Mouse (Mus musculus): ENCODE measurements around the gene Inca1. TPM values are rescaled to one million over a fixed set of nuclear protein-coding genes. Genes with fewer than 3 reads are reported as not detected.
A peak's percentile ranks its signal among the peaks of the same experiment; 100 is the strongest.

Gene Inca1
- polyA plus RNA-seq, 1 experiment from 2014 or later: 1.6 TPM

DNA sequence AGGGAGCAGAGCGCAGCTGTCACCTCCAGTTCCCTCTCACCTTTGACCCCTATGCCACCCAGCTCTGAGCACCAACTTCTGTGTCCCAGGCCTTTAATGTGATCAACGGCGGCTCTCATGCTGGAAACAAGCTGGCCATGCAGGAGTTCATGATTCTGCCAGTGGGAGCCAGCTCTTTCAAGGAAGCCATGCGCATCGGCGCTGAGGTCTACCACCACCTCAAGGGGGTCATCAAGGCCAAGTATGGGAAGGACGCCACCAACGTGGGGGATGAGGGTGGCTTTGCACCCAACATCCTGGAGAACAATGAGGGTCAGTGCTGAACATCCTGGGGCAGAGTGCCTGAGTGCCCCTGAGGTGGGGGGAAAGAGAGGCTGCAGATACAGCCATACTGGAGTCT lies 39.4 kb downstream of the Inca1 start:
- no peaks in the 10 kb centered on the region for H3K9me3 ChIP-seq (ENCODE audit: control insufficient read depth, low read length)
- H3K4me1 ChIP-seq (replicated peaks; ENCODE audit: control insufficient read depth, insufficient read depth, low read length): peaks cover 23% of the 10 kb centered on the region
- no peak overlapping the region for H3K4me2 ChIP-seq (ENCODE audit: low read length)
- H3K27ac ChIP-seq (ENCODE audit: low read depth): no peak overlapping the region
- H3K36me3 ChIP-seq (ENCODE audit: control insufficient read depth, insufficient read depth, low read length): peaks cover 40% of the 10 kb centered on the region
- no peak overlapping the region for H3K9ac ChIP-seq (ENCODE audit: low read length)
- no peak overlapping the region for H3K4me3 ChIP-seq (ENCODE audit: low read depth, low read length)
- H3K27me3 ChIP-seq (replicated peaks; ENCODE audit: control insufficient read depth, insufficient read depth, low read length): no peaks in the 10 kb centered on the region
- 85% methylated on average over 8 of the region's 8 CpGs for WGBS
- ATAC-seq (replicated peaks; ENCODE audit: low FRiP score, low TSS enrichment, low read depth) (no peak), DNase-seq (ENCODE audit: low spot score) (no peak)

DNA sequence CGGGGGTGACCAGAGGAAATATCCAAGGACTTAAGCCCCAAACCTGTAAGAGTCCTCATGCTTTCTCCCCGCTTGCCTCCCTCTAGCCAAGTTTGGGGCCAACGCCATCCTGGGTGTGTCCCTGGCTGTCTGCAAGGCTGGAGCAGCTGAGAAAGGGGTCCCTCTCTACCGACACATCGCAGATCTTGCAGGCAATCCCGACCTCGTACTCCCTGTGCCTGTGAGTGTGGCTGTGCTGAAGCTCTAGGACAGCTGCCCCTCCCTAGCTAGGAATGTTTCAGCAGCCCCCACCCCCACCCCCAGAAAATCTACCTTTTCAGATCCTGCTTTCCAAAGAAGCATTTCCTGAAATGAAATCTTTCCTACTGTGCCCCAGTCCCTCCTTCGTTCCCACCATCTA lies 41.0 kb downstream of the Inca1 start:
- peaks cover 23% of the 10 kb centered on the region for H3K4me1 ChIP-seq (replicated peaks; ENCODE audit: control insufficient read depth, insufficient read depth, low read length)
- H3K4me3 ChIP-seq (ENCODE audit: low read depth, low read length): no peak overlapping the region
- no peak overlapping the region for H3K27ac ChIP-seq (ENCODE audit: low read depth)
- no peaks in the 10 kb centered on the region for H3K9me3 ChIP-seq (ENCODE audit: control insufficient read depth, low read length)
- H3K27me3 ChIP-seq (replicated peaks; ENCODE audit: control insufficient read depth, insufficient read depth, low read length): no peaks in the 10 kb centered on the region
- ATAC-seq (replicated peaks; ENCODE audit: low FRiP score, low TSS enrichment, low read depth) (no peak), DNase-seq (ENCODE audit: low spot score) (no peak)
- peaks cover 25% of the 10 kb centered on the region for H3K36me3 ChIP-seq (ENCODE audit: control insufficient read depth, insufficient read depth, low read length)
- WGBS: 67% methylated on average over 8 of the region's 8 CpGs
- no peak overlapping the region for H3K9ac ChIP-seq (ENCODE audit: low read length)
- no peak overlapping the region for H3K4me2 ChIP-seq (ENCODE audit: low read length)

DNA sequence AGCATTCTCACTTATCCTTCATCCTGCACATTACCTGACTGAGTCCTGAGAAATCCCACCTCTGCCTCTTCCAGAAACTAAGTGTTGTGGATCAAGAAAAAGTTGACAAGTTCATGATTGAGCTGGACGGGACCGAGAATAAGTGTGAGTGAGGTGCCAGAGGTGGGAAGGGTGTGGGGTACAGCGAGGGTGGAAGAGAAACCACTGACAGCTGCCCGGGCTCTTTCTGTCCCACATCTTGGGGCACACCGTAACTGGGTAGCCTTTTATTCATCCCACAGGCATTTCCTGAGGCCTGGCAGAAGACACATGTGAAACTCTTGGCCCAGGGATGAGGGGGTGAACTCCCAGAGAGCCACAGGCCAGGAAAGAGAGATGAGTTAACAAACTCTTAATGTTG lies 41.4 kb downstream of the Inca1 start:
- Histone ChIP-seq H3K4me2 (ENCODE audit: low read length) (no peak overlapping the region), H3K4me1 (replicated peaks; ENCODE audit: control insufficient read depth, insufficient read depth, low read length) (peaks cover 23% of the 10 kb centered on the region), H3K4me3 (ENCODE audit: low read depth, low read length) (no peak overlapping the region), H3K36me3 (ENCODE audit: control insufficient read depth, insufficient read depth, low read length) (peaks cover 21% of the 10 kb centered on the region), H3K27me3 (replicated peaks; ENCODE audit: control insufficient read depth, insufficient read depth, low read length) (no peaks in the 10 kb centered on the region), H3K27ac (ENCODE audit: low read depth) (no peak overlapping the region), H3K9me3 (ENCODE audit: control insufficient read depth, low read length) (no peaks in the 10 kb centered on the region), H3K9ac (ENCODE audit: low read length) (no peak overlapping the region)
- WGBS: 92% methylated on average over 5 of the region's 5 CpGs
- DNase-seq (ENCODE audit: low spot score) (no peak), ATAC-seq (replicated peaks; ENCODE audit: low FRiP score, low TSS enrichment, low read depth) (no peak)

DNA sequence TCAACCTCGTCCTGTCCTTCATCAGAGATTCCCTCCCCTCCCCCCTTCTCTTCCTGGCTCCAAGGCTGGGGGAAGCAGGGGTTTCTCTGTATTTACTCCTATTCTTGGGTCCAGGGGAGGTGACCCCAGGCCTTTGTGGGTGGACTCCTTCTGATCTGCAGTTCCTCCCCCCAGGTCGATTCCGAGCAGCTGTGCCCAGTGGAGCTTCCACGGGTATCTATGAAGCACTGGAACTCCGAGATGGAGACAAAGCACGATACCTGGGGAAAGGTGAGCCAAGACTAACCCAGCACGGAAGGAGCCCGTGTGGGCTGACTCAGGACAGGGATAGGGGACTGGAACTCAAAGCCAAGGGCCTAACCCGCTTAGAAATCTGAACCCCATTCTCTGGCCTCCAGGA lies 42.0 kb downstream of the Inca1 start:
- 56% methylated on average over 9 of the region's 9 CpGs for WGBS
- no peak overlapping the region for H3K27ac ChIP-seq (ENCODE audit: low read depth)
- H3K9ac ChIP-seq (ENCODE audit: low read length): no peak overlapping the region
- H3K4me3 ChIP-seq (ENCODE audit: low read depth, low read length): no peak overlapping the region
- peaks cover 18% of the 10 kb centered on the region for H3K36me3 ChIP-seq (ENCODE audit: control insufficient read depth, insufficient read depth, low read length)
- peaks cover 23% of the 10 kb centered on the region for H3K4me1 ChIP-seq (replicated peaks; ENCODE audit: control insufficient read depth, insufficient read depth, low read length)
- no peak overlapping the region for H3K4me2 ChIP-seq (ENCODE audit: low read length)
- no peaks in the 10 kb centered on the region for H3K9me3 ChIP-seq (ENCODE audit: control insufficient read depth, low read length)
- H3K27me3 ChIP-seq (replicated peaks; ENCODE audit: control insufficient read depth, insufficient read depth, low read length): no peaks in the 10 kb centered on the region
- no peak for DNase-seq (ENCODE audit: low spot score)
- ATAC-seq (replicated peaks; ENCODE audit: low FRiP score, low TSS enrichment, low read depth): no peak

DNA sequence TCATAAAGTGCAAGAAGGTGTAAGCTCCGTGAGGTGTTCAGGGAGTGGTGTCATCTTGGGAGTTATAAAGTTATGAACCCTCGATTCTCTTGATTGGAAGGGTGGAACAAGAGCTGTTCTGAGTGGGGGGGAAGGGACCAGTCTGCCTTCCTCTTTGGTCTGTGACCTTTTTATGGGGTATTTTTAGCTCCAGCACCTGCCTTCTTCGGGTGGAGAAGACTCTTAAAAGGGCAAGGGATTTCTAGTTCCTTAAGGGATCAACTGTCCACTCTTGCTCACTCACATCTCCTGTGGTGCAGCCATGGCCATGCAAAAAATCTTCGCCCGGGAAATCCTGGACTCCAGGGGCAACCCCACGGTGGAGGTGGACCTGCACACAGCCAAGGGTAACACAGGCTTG lies 42.4 kb downstream of the Inca1 start:
- WGBS: 45% methylated on average over 6 of the region's 6 CpGs
- no peaks in the 10 kb centered on the region for H3K9me3 ChIP-seq (ENCODE audit: control insufficient read depth, low read length)
- DNase-seq (ENCODE audit: low spot score) (no peak), ATAC-seq (replicated peaks; ENCODE audit: low FRiP score, low TSS enrichment, low read depth) (no peak)
- no peaks in the 10 kb centered on the region for H3K27me3 ChIP-seq (replicated peaks; ENCODE audit: control insufficient read depth, insufficient read depth, low read length)
- peaks cover 18% of the 10 kb centered on the region for H3K36me3 ChIP-seq (ENCODE audit: control insufficient read depth, insufficient read depth, low read length)
- H3K4me3 ChIP-seq (ENCODE audit: low read depth, low read length): no peak overlapping the region
- H3K4me1 ChIP-seq (replicated peaks; ENCODE audit: control insufficient read depth, insufficient read depth, low read length): peaks cover 25% of the 10 kb centered on the region
- H3K9ac ChIP-seq (ENCODE audit: low read length): no peak overlapping the region
- peak overlapping the region; percentile 98 for H3K4me2 ChIP-seq (ENCODE audit: low read length)
- 0 out of 2 replicates have a peak overlapping the region, but pooled peaks have one; percentile 98 for H3K27ac ChIP-seq (ENCODE audit: low read depth)

DNA sequence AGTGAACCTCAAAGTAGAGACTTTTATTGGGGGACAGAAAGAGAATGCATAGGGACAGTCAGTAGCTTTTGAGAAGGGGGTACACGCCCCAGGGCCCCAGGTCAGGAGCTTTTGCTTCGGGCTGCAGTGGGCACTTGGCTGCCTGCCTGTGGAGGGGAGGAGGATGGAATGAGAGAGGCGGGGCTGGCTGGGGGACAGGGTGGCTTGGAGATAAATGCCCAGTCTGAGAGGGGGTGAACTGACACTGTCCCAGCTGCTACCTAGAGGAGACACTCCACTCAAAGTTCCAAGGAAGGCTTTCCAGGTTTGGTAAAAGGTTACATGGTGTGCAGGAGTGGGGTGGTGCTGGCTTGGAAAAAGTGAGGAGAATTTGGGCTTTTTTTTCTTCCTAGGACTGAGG lies 43.0 kb downstream of the Inca1 start, which contains the start of gene Eno3:
Gene Eno3, plus strand, starts transcription at position 239 of the 400 bp plus-strand sequence.
- Histone ChIP-seq H3K9me3 (ENCODE audit: control insufficient read depth, low read length) (no peaks in the 10 kb centered on the region), H3K4me1 (replicated peaks; ENCODE audit: control insufficient read depth, insufficient read depth, low read length) (peaks cover 31% of the 10 kb centered on the region), H3K27ac (ENCODE audit: low read depth) (peak within 1 kb of the TSS; percentile 98), H3K4me2 (ENCODE audit: low read length) (peak within 1 kb of the TSS; percentile 98), H3K4me3 (ENCODE audit: low read depth, low read length) (peak within 1 kb of the TSS; percentile 100), H3K9ac (ENCODE audit: low read length) (peak within 1 kb of the TSS; percentile 99), H3K27me3 (replicated peaks; ENCODE audit: control insufficient read depth, insufficient read depth, low read length) (no peaks in the 10 kb centered on the region), H3K36me3 (ENCODE audit: control insufficient read depth, insufficient read depth, low read length) (peaks cover 18% of the 10 kb centered on the region)
- WGBS: 22% methylated on average over 3 of the region's 3 CpGs
- ATAC-seq (replicated peaks; ENCODE audit: low FRiP score, low TSS enrichment, low read depth) (no peak), DNase-seq (ENCODE audit: low spot score) (no peak)

DNA sequence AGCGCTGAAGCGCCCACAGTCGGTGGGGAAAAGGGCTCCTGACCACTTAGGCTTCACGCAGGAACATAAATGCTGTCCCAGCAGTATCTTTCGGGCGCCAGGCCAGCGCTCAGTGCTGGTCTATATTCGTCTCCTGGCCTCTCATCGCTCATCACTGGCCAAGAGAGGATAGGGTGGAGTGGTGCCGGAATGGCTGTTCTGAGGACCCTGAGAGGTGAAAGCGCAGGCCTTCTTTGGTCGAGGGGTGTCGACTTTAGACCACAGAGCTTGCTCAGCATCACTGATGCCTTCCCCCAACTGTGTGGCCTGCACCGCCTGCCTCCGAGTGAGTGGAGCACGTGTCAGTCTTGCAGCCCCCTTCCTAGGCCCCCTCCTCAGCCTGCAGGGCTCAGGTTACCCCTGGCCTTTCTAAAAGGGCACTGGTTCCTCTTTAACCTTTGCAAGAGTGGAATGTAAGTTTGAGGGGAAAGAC lies 43.5 kb downstream of the Inca1 start:
- Histone ChIP-seq H3K9me3 (ENCODE audit: control insufficient read depth, low read length) (no peaks in the 10 kb centered on the region), H3K36me3 (ENCODE audit: control insufficient read depth, insufficient read depth, low read length) (peaks cover 21% of the 10 kb centered on the region), H3K4me2 (ENCODE audit: low read length) (peak overlapping the region; percentile 98), H3K27ac (ENCODE audit: low read depth) (peak overlapping the region; percentile 98), H3K4me3 (ENCODE audit: low read depth, low read length) (peak overlapping the region; percentile 100), H3K27me3 (replicated peaks; ENCODE audit: control insufficient read depth, insufficient read depth, low read length) (no peaks in the 10 kb centered on the region), H3K4me1 (replicated peaks; ENCODE audit: control insufficient read depth, insufficient read depth, low read length) (peaks cover 36% of the 10 kb centered on the region), H3K9ac (ENCODE audit: low read length) (peak overlapping the region; percentile 99)
- no peak for ATAC-seq (replicated peaks; ENCODE audit: low FRiP score, low TSS enrichment, low read depth)
- WGBS: 8% methylated on average over 16 of the region's 16 CpGs
- DNase-seq (ENCODE audit: low spot score): peak; percentile 66

DNA sequence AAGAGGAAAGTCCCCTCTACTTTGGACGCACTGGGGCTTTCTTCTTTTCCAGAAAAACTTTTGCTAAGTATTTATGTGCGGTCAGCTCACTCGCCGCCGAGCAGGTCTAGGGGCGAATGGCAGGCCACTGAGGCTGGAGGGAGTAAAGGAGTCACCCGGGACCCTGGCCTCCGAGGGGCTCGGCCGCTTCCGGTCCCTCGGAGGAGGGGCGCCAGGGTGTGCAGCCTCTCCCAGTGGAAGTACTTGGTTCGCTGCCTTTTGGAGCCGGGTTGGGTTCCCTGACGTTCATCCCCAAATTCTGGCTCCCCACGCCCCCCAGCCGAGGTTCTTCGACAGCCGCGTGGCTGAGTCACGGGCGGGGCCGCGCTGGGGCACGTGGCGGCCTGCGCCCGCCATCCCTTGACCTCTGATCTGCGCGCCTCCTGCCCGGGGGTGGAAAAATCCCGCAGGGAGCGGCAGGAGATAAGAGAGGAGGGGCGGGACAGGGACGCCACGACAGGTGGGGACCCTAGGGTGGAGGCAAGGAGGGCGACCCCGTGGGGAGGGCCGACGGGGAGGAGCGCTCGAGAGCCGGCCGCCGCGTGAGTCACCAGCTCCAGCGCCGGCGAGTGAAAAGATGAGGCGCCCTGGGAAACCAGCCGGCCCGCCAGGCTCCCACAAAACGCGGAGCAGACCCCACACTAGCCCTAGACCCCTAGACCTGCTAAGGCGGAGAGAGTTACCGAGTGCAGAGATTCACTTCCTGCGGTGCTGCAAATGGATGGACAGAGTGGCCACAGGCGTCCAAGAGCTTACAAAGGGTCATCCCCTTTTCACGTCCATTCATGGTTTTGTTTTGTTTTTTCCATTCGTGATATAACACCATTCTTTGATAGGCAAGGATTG lies 44.1 kb downstream of the Inca1 start:
- H3K9ac ChIP-seq (ENCODE audit: low read length): peak overlapping the region; percentile 99
- peaks cover 43% of the 10 kb centered on the region for H3K4me1 ChIP-seq (replicated peaks; ENCODE audit: control insufficient read depth, insufficient read depth, low read length)
- peak overlapping the region; percentile 100 for H3K4me3 ChIP-seq (ENCODE audit: low read depth, low read length)
- peak; percentile 63 for ATAC-seq (replicated peaks; ENCODE audit: low FRiP score, low TSS enrichment, low read depth)
- peaks cover 24% of the 10 kb centered on the region for H3K36me3 ChIP-seq (ENCODE audit: control insufficient read depth, insufficient read depth, low read length)
- no peaks in the 10 kb centered on the region for H3K9me3 ChIP-seq (ENCODE audit: control insufficient read depth, low read length)
- H3K27me3 ChIP-seq (replicated peaks; ENCODE audit: control insufficient read depth, insufficient read depth, low read length): no peaks in the 10 kb centered on the region
- WGBS: under 1% methylated on average over 58 of the region's 61 CpGs
- H3K27ac ChIP-seq (ENCODE audit: low read depth): peak overlapping the region; percentile 98
- DNase-seq (ENCODE audit: low spot score): peak; percentile 81
- peak overlapping the region; percentile 98 for H3K4me2 ChIP-seq (ENCODE audit: low read length)

Data from intestine, embryonic 14.5 days (tissue).